Mouse (Mus musculus) midbrain, embryonic 11.5 days (tissue): ENCODE measurements at regions not wholly inside any gene's neighbourhood (a gene's known extent, or its start where the extent isn't known, plus 50 kb on each side); places are given as distances from the start of the nearest gene placed in this dataset.
A peak's percentile ranks its signal among the peaks of the same experiment; 100 is the strongest.

Experiments
- ATAC-seq: fragments of 200-750 bp; cut with Nextera tagmentation; 2 replicates; pipeline ENCODE4 v1.8.0; 2017; ENCODE audit warnings: moderate TSS enrichment, moderate library complexity; ENCODE audit not compliant: low FRiP score
- DNase-seq: peaks from one replicate; pipeline ENCODE4 v3.0.0; 2015; ENCODE audit warnings: low spot score; ENCODE audit errors: missing footprints
- H3K27ac ChIP-seq: fragments of 300-500 bp; sonication (generic); 2 replicates; pipeline ENCODE4 v1.5.1; 2014; ENCODE audit warnings: low read depth, low read length
- H3K27me3 ChIP-seq: fragments of 300-500 bp; sonication (generic); 2 replicates; pipeline ENCODE4 v1.6.1; 2014; ENCODE audit warnings: mild to moderate bottlenecking, low read length, moderate library complexity, mixed read lengths; ENCODE audit not compliant: control insufficient read depth, insufficient read depth
- H3K36me3 ChIP-seq: fragments of 300-500 bp; sonication (generic); 2 replicates; pipeline ENCODE4 v1.6.1; 2014; ENCODE audit warnings: mild to moderate bottlenecking, low read length, moderate library complexity, mixed read lengths; ENCODE audit not compliant: control insufficient read depth, insufficient read depth
- H3K4me1 ChIP-seq: fragments of 300-500 bp; sonication (generic); 2 replicates; pipeline ENCODE4 v1.6.1; 2014; ENCODE audit warnings: low read length; ENCODE audit not compliant: control insufficient read depth, insufficient read depth
- H3K4me2 ChIP-seq: fragments of 300-500 bp; sonication (generic); 2 replicates; pipeline ENCODE4 v1.6.1; 2014; ENCODE audit warnings: mild to moderate bottlenecking, moderate library complexity
- H3K4me3 ChIP-seq: fragments of 300-500 bp; sonication (generic); 2 replicates; pipeline ENCODE4 v1.5.1; 2014; ENCODE audit warnings: low read depth, low read length
- H3K9ac ChIP-seq: fragments of 300-500 bp; sonication (generic); 2 replicates; pipeline ENCODE4 v1.6.1; 2014; ENCODE audit warnings: low read length
- H3K9me3 ChIP-seq: fragments of 300-500 bp; sonication (generic); 2 replicates; pipeline ENCODE4 v1.6.1; 2016; ENCODE audit warnings: low read length; ENCODE audit not compliant: control insufficient read depth
- WGBS: fragments of 180-500 bp; shearing (Covaris S2); extraction: QIAGEN DNeasy Blood & Tissue Kit; methylation state at CpG from one replicate; pipeline ENCODE4 v1.1.7; 2014; 5-methylcytosine and 5-hydroxymethylcytosine counted together

DNA sequence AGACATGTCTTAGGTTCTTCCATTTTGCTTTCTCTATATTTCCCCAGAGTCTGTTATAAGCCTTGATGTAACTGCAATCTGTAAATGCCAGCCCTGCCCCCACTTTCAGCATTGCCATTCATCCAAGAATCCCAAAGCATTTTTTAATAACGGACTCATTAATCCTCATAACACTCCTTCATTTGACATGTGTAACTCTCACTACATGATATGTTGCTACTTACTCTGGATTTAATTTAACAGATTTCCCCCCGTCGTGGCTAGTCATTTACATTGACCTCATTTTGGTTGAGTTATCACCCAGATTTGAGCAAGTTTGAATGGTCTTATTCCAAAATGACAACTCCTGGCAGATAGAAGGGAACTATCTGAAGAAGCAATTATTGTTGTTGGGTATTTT is 116.2 kb upstream of the Npvf start:
- 90% methylated on average over 3 of the region's 3 CpGs for WGBS
- H3K4me2 ChIP-seq: no peak overlapping the region
- H3K9me3 ChIP-seq: no peaks in the 10 kb centered on the region
- no peak overlapping the region for H3K4me3 ChIP-seq
- no peak overlapping the region for H3K9ac ChIP-seq
- no peaks in the 10 kb centered on the region for H3K27me3 ChIP-seq
- no peak overlapping the region for H3K27ac ChIP-seq
- H3K4me1 ChIP-seq: peaks cover 4% of the 10 kb centered on the region
- H3K36me3 ChIP-seq: no peaks in the 10 kb centered on the region
- no peak for ATAC-seq
- no peak for DNase-seq

DNA sequence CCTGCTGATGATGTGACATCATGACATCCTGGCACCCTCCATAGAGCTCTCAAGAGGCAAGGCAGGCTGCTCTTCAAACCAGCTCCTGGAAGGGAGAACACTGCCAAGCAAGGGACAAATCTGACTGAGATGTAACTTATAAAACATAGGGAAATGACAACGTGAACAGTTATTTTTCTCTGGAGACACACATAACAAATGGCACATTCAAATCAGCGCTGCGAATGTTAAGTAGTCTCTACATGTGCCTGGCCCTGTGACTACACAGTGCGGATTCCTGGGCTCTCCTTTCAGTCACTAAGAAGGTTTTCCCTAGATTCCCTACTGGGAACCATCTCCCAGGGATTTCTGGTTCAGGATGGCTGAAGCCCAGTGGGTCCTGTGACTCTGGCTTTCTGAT is 121.4 kb upstream of the Npvf start:
- 0 out of 2 replicates have a peak, but pooled peaks have one; percentile 8 for ATAC-seq
- Histone ChIP-seq H3K4me2 (no peak overlapping the region), H3K36me3 (no peaks in the 10 kb centered on the region), H3K27ac (peak overlapping the region; percentile 89), H3K27me3 (no peaks in the 10 kb centered on the region), H3K9me3 (no peaks in the 10 kb centered on the region), H3K9ac (peak overlapping the region; percentile 43; the same call in 1 of the 2 replicates), H3K4me1 (peaks cover 27% of the 10 kb centered on the region), H3K4me3 (no peak overlapping the region)
- DNase-seq: peak; percentile 86
- 77% methylated on average over 4 of the region's 4 CpGs for WGBS

GRCm38 (mm10) chr6:50776236-50776832 is 122.1 kb upstream of the Npvf start:
- Histone ChIP-seq H3K9ac (peak overlapping the region; percentile 43; the same call in 1 of the 2 replicates), H3K27me3 (no peaks in the 10 kb centered on the region), H3K27ac (peak overlapping the region; percentile 89), H3K4me1 (peaks cover 27% of the 10 kb centered on the region), H3K36me3 (no peaks in the 10 kb centered on the region), H3K9me3 (no peaks in the 10 kb centered on the region), H3K4me3 (no peak overlapping the region), H3K4me2 (peak overlapping the region; percentile 27)
- peak; percentile 93 for DNase-seq
- WGBS: 41% methylated on average over 11 of the region's 11 CpGs
- peak; percentile 47 for ATAC-seq

DNA sequence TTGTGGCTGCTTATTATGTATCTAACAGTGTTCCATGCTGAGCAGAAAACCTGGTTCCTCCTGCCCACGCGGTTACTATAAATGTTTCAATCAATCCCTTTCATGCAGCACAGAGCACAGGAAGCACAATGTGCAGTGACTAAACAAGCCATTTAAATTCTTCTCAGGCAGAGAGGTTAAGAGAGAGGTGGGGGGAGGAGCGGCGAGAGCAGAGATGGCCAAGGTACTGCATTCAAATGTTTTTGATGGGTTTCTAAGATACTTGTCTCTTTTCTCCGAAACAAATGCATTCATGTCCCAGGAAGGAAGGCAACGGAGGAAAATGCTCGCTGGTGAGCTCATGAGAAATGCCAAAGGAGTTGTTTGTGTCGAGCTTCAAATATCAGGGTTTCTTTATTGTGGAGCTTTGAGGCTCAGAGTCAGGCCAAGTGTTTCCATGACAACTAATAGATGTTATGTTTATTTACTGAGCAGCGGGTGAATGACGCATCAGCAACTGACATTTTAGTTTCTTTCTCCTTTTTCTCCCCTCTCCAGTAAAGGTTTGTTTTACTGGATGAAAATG is 122.8 kb upstream of the Npvf start:
- ATAC-seq: peak; percentile 91
- peaks cover 27% of the 10 kb centered on the region for H3K4me1 ChIP-seq
- DNase-seq: peak; percentile 95
- WGBS: 6% methylated on average over 10 of the region's 10 CpGs
- no peaks in the 10 kb centered on the region for H3K36me3 ChIP-seq
- peak overlapping the region; percentile 89 for H3K27ac ChIP-seq
- no peaks in the 10 kb centered on the region for H3K9me3 ChIP-seq
- peak overlapping the region; percentile 27 for H3K4me2 ChIP-seq
- H3K27me3 ChIP-seq: no peaks in the 10 kb centered on the region
- no peak overlapping the region for H3K4me3 ChIP-seq
- peak overlapping the region; percentile 43; the same call in 1 of the 2 replicates for H3K9ac ChIP-seq

DNA sequence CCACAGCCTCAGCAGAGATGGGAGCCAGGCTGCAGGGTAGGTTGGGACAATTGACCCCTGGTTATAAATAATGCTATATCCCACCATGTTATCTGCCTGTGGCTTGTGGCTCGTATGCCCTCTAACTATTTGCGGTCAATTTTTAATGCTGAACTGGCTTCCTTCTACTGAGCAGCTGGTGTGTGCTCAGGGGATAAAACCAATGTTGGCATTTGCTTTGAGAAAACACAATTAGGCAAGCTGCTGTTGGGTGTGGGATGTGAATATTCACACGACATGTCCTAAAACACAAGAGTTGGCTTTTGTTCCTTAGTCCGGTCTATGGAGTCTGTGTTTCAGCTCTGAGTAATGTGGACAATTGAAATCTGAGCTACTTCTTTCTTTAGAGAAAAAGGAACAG is 123.6 kb upstream of the Npvf start:
- Histone ChIP-seq H3K36me3 (no peaks in the 10 kb centered on the region), H3K9me3 (no peaks in the 10 kb centered on the region), H3K4me2 (peak overlapping the region; percentile 23; the same call in 1 of the 2 replicates), H3K4me3 (no peak overlapping the region), H3K9ac (peak overlapping the region; percentile 0; the same call in 1 of the 2 replicates), H3K4me1 (peaks cover 27% of the 10 kb centered on the region), H3K27me3 (no peaks in the 10 kb centered on the region), H3K27ac (peak overlapping the region; percentile 89)
- WGBS: 48% methylated on average over 4 of the region's 4 CpGs
- ATAC-seq (peak; percentile 41), DNase-seq (peak; percentile 87)

DNA sequence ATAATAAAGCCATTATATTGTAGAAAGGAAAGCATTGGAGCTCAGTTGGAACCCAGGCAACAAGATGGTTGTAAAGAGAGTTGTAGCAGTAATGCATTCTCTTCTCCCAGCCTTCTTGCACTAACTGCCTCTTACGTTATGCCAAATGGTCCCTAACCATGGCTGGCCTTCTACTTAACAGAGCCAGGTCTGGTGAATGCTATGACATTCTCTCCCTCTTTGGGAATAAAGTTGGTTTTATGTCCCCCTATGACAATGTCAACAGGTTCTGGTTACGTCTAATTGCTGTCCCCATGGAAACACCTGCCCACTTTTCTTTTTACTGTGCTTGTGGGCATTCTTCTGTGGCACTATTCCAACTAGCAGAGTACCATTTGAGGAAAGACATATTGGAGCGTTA is 126.4 kb upstream of the Npvf start:
- Histone ChIP-seq H3K9ac (no peak overlapping the region), H3K27ac (no peak overlapping the region), H3K27me3 (no peaks in the 10 kb centered on the region), H3K36me3 (no peaks in the 10 kb centered on the region), H3K4me3 (no peak overlapping the region), H3K9me3 (no peaks in the 10 kb centered on the region), H3K4me2 (no peak overlapping the region), H3K4me1 (peaks cover 24% of the 10 kb centered on the region)
- ATAC-seq (no peak), DNase-seq (no peak)
- 85% methylated on average over 3 of the region's 3 CpGs for WGBS

- 93% methylated on average over 10 of the region's 10 CpGs for WGBS
- DNase-seq: peak; percentile 75
- no peaks in the 10 kb centered on the region for H3K27me3 ChIP-seq
- no peaks in the 10 kb centered on the region for H3K9me3 ChIP-seq
- ATAC-seq: no peak
- no peaks in the 10 kb centered on the region for H3K36me3 ChIP-seq
- H3K4me2 ChIP-seq: no peak overlapping the region
- no peak overlapping the region for H3K27ac ChIP-seq
- H3K4me3 ChIP-seq: no peak overlapping the region
- peaks cover 18% of the 10 kb centered on the region for H3K4me1 ChIP-seq
- no peak overlapping the region for H3K9ac ChIP-seq
These were observed 127.0 kb upstream of the Npvf start for GRCm38 (mm10) chr6:50781271-50781670.

DNA sequence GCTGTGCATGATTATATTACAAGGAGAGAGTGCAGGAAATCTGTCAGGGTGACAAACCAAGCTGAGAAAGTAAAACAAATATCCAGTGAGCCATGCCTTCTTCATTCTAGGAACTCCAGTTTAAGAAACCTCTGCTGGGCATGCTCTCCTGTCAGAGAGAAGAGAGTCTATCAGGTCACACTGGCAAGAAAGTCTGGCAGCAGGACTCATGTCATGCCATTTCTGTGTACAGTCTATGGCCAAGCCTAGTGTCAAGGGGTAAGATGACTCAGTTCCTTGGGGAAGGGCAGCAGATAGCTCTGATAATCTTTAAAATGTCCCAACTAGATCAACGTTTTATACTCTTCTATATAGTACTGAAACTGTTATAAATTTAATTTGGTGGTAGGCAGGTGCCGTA is 128.0 kb upstream of the Npvf start:
- no peaks in the 10 kb centered on the region for H3K27me3 ChIP-seq
- H3K4me2 ChIP-seq: no peak overlapping the region
- H3K27ac ChIP-seq: no peak overlapping the region
- peaks cover 12% of the 10 kb centered on the region for H3K4me1 ChIP-seq
- no peak overlapping the region for H3K4me3 ChIP-seq
- 87% methylated on average over 2 of the region's 2 CpGs for WGBS
- no peaks in the 10 kb centered on the region for H3K36me3 ChIP-seq
- no peaks in the 10 kb centered on the region for H3K9me3 ChIP-seq
- ATAC-seq: no peak
- no peak for DNase-seq
- no peak overlapping the region for H3K9ac ChIP-seq

- H3K27ac ChIP-seq: no peak overlapping the region
- H3K9ac ChIP-seq: no peak overlapping the region
- no peaks in the 10 kb centered on the region for H3K36me3 ChIP-seq
- ATAC-seq: no peak
- H3K9me3 ChIP-seq: no peaks in the 10 kb centered on the region
- no peaks in the 10 kb centered on the region for H3K4me1 ChIP-seq
- WGBS: 74% methylated on average over 10 of the region's 10 CpGs
- no peak overlapping the region for H3K4me2 ChIP-seq
- no peaks in the 10 kb centered on the region for H3K27me3 ChIP-seq
- DNase-seq: no peak
- H3K4me3 ChIP-seq: no peak overlapping the region
These were observed 129.3 kb upstream of the Npvf start for GRCm38 (mm10) chr6:50783494-50783893.
